Mouse (Mus musculus) neutrophil, adult 59 days (primary cell): ENCODE results near the gene Tvp23a. TPM values are rescaled to one million over a fixed set of nuclear protein-coding genes. Genes with fewer than 3 reads are reported as not detected.

ENCODE experiments used
- total RNA-seq, 2 experiments: library from RNA; stranded (reverse); gene quantifications; 1 replicate in 1 of 2; 2 replicates in 1 of 2; pipeline ENCODE4 v1.2.4; 2023

Tvp23a gene
- not detected for total RNA-seq

GRCm38 (mm10) chr16:10447264-10447594 lies at the start of gene Tvp23a:
Tvp23a (minus strand) TSS chr16:10447362.

GRCm38 (mm10) chr16:10479857-10480256 lies 32.7 kb upstream of the Tvp23a start, which contains the start of gene Ciita:
Ciita (plus strand) TSS chr16:10480059.

GRCm38 (mm10) chr16:10411764-10412746 lies 35.1 kb downstream of the Tvp23a start, which contains the start of gene Nubp1:
Nubp1 (plus strand) TSS chr16:10411948.

GRCm38 (mm10) chr16:10394699-10395540 lies 52.2 kb downstream of the Tvp23a start, which contains the start of gene Tekt5:
Tekt5 (minus strand) TSS chr16:10395490.

Other genes with a start within 250 kb of the Tvp23a start
- gene Emp2, start 133.4 kb downstream of the Tvp23a start, total RNA-seq: not detected
- gene Tekt5, start 51.9 kb downstream of the Tvp23a start, total RNA-seq: not detected
- 10 to 100 TPM; 17.9 to 19.6 TPM for gene Nubp1, start 35.4 kb downstream of the Tvp23a start, total RNA-seq
- gene Ciita, start 32.7 kb upstream of the Tvp23a start, total RNA-seq: 1 to 10 TPM; 3.7 to 5.2 TPM
- gene Dexi, start 95.7 kb upstream of the Tvp23a start, total RNA-seq: 1 to 10 TPM; 4.8 to 6.2 TPM
- gene Clec16a, start 98.0 kb upstream of the Tvp23a start, total RNA-seq: 10 to 100 TPM; 29.0 to 30.7 TPM